Mouse (Mus musculus) cerebellum, postnatal 10 days (tissue): ENCODE measurements at regions not wholly inside any gene's neighbourhood (a gene's known extent, or its start where the extent isn't known, plus 50 kb on each side); places are given as distances from the start of the nearest gene placed in this dataset.

Source experiments
- DNase-seq, 2 experiments: peaks; one replicate each; pipeline ENCODE4 v3.0.0; 2021; ENCODE audit warnings: mixed read lengths in 2 of 2

- DNase-seq, result peak; percentile 25 to 34
Measured at GRCm38 (mm10) chr4:79052723-79053122, 841.0 kb upstream of the Ptprd start.
